Mouse (Mus musculus) testis, adult 2 months (tissue): Measurements from ENCODE around the gene Gm27029.

Experiments
- CTCF ChIP-seq: fragments of 200-500 bp; IDR thresholded peaks from 2 replicates; pipeline ENCODE4 v1.5.1; 2012; ENCODE audit warnings: low read depth, mild to moderate bottlenecking, inconsistent platforms, low read length, moderate library complexity; ENCODE audit not compliant: control insufficient read depth, insufficient read depth, insufficient replicate concordance
- POLR2A ChIP-seq: fragments of 200-500 bp; IDR thresholded peaks from 2 replicates; pipeline ENCODE4 v1.6.1; 2012; ENCODE audit warnings: low read depth, mild to moderate bottlenecking, inconsistent platforms, low read length, moderate library complexity; ENCODE audit not compliant: control insufficient read depth

GRCm38 (mm10) chr11:101472336-101472735, 47.7 kb upstream of the Gm27029 start:
- TF ChIP-seq CTCF = no peak
- no peak for TF ChIP-seq POLR2A
